Mouse (Mus musculus): ENCODE results near the gene Clptm1l. TPM values are rescaled to one million over a fixed set of nuclear protein-coding genes. Genes with fewer than 3 reads are reported as not detected.
A peak's percentile ranks its signal among the peaks of the same experiment; 100 is the strongest.

Gene Clptm1l
- total RNA-seq, 1 experiment = 106 TPM

GRCm38 (mm10) chr13:73604156-73604957 lies 551 bp downstream of the Clptm1l start:
- DNase-seq (ENCODE audit: low read depth, low spot score) = no peak
- no peak for TF ChIP-seq CHD2 (IDR thresholded peaks at IDR 0.05; ENCODE audit: low read depth, low read length)
- Histone ChIP-seq H3K9ac (ENCODE audit: insufficient read depth, low read depth, low read length, poor library complexity, severe bottlenecking) (peak overlapping the region; percentile 97), H3K4me3 (ENCODE audit: insufficient read depth in 1 of 2, low read depth in 1 of 2, low read length in 2 of 2, poor library complexity in 1 of 2, severe bottlenecking in 1 of 2) (peak overlapping the region; percentile 83 to 89), H3K4me1 (ENCODE audit: control insufficient read depth in 2 of 2, insufficient read depth in 2 of 2, low read length in 2 of 2, poor library complexity in 1 of 2) (peaks cover 4% of the 10 kb centered on the region in 2 experiments; a peak in 2 of 4 replicates), H3K36me3 (ENCODE audit: control insufficient read depth, insufficient read depth, low read length, poor library complexity, severe bottlenecking) (peaks cover 14% of the 10 kb centered on the region), H3K27ac (ENCODE audit: insufficient read depth, low read depth, low read length, poor library complexity, severe bottlenecking) (0 out of 2 replicates have a peak overlapping the region, but pooled peaks have one; percentile 29), H3K9me3 (ENCODE audit: control insufficient read depth, insufficient read depth, low read depth, low read length) (no peaks in the 10 kb centered on the region)
- in situ Hi-C loops (cut with MboI; ENCODE audit: low sequenced_read_pairs in 2 of 2, unreplicated experiment in 2 of 2) = no loop called here

GRCm38 (mm10) chr13:73618406-73618805 lies 14.6 kb downstream of the Clptm1l start:
- Histone ChIP-seq H3K27ac (ENCODE audit: insufficient read depth, low read depth, low read length, poor library complexity, severe bottlenecking) (no peak overlapping the region), H3K36me3 (ENCODE audit: control insufficient read depth, insufficient read depth, low read length, poor library complexity, severe bottlenecking) (peaks cover 57% of the 10 kb centered on the region), H3K9me3 (ENCODE audit: control insufficient read depth, insufficient read depth, low read depth, low read length) (no peaks in the 10 kb centered on the region), H3K9ac (ENCODE audit: insufficient read depth, low read depth, low read length, poor library complexity, severe bottlenecking) (no peak overlapping the region), H3K4me3 (ENCODE audit: insufficient read depth in 1 of 2, low read depth in 1 of 2, low read length in 2 of 2, poor library complexity in 1 of 2, severe bottlenecking in 1 of 2) (no peak overlapping the region), H3K4me1 (ENCODE audit: control insufficient read depth in 2 of 2, insufficient read depth in 2 of 2, low read length in 2 of 2, poor library complexity in 1 of 2) (no peaks in the 10 kb centered on the region)
- TF ChIP-seq HCFC1 (IDR thresholded peaks at IDR 0.05; ENCODE audit: borderline replicate concordance, insufficient read depth, low read length) = no peak
- TF ChIP-seq MAFK (IDR thresholded peaks at IDR 0.05; ENCODE audit: insufficient read depth, low read depth, low read length) = no peak
- no peak for TF ChIP-seq CHD2 (IDR thresholded peaks at IDR 0.05; ENCODE audit: low read depth, low read length)
- TF ChIP-seq ZC3H11A (IDR thresholded peaks at IDR 0.05; ENCODE audit: borderline replicate concordance, low read depth, low read length) = no peak
- no peak for TF ChIP-seq ZNF384 (IDR thresholded peaks at IDR 0.05; ENCODE audit: low read depth, low read length)
- DNase-seq (ENCODE audit: low read depth, low spot score) = no peak
- in situ Hi-C loops (cut with MboI; ENCODE audit: low sequenced_read_pairs in 2 of 2, unreplicated experiment in 2 of 2) = no loop called here

GRCm38 (mm10) chr13:73620637-73621036 lies 16.8 kb downstream of the Clptm1l start:
- no peaks in the 10 kb centered on the region for H3K4me1 ChIP-seq (ENCODE audit: control insufficient read depth in 2 of 2, insufficient read depth in 2 of 2, low read length in 2 of 2, poor library complexity in 1 of 2)
- H3K9ac ChIP-seq (ENCODE audit: insufficient read depth, low read depth, low read length, poor library complexity, severe bottlenecking) = no peak overlapping the region
- no peak for TF ChIP-seq MAFK (IDR thresholded peaks at IDR 0.05; ENCODE audit: insufficient read depth, low read depth, low read length)
- peak; percentile 93 for TF ChIP-seq ZNF384 (IDR thresholded peaks at IDR 0.05; ENCODE audit: low read depth, low read length)
- no peak for TF ChIP-seq ZC3H11A (IDR thresholded peaks at IDR 0.05; ENCODE audit: borderline replicate concordance, low read depth, low read length)
- peaks cover 38% of the 10 kb centered on the region for H3K36me3 ChIP-seq (ENCODE audit: control insufficient read depth, insufficient read depth, low read length, poor library complexity, severe bottlenecking)
- DNase-seq (ENCODE audit: low read depth, low spot score) = no peak
- in situ Hi-C loops (cut with MboI; ENCODE audit: low sequenced_read_pairs in 2 of 2, unreplicated experiment in 2 of 2) = no loop called here
- H3K9me3 ChIP-seq (ENCODE audit: control insufficient read depth, insufficient read depth, low read depth, low read length) = no peaks in the 10 kb centered on the region
- H3K27ac ChIP-seq (ENCODE audit: insufficient read depth, low read depth, low read length, poor library complexity, severe bottlenecking) = no peak overlapping the region
- H3K4me3 ChIP-seq (ENCODE audit: insufficient read depth in 1 of 2, low read depth in 1 of 2, low read length in 2 of 2, poor library complexity in 1 of 2, severe bottlenecking in 1 of 2) = no peak overlapping the region

GRCm38 (mm10) chr13:73626410-73626744 lies 22.6 kb downstream of the Clptm1l start:
- Histone ChIP-seq H3K36me3 (ENCODE audit: control insufficient read depth, insufficient read depth, low read length, poor library complexity, severe bottlenecking) (peaks cover 4% of the 10 kb centered on the region), H3K9ac (ENCODE audit: insufficient read depth, low read depth, low read length, poor library complexity, severe bottlenecking) (peak overlapping the region; percentile 24; the same call in 1 of the 2 replicates), H3K4me3 (ENCODE audit: insufficient read depth in 1 of 2, low read depth in 1 of 2, low read length in 2 of 2, poor library complexity in 1 of 2, severe bottlenecking in 1 of 2) (peak overlapping the region in 1 of 2 experiments; percentile 55; a peak in 3 of 4 replicates), H3K9me3 (ENCODE audit: control insufficient read depth, insufficient read depth, low read depth, low read length) (no peaks in the 10 kb centered on the region), H3K27ac (ENCODE audit: insufficient read depth, low read depth, low read length, poor library complexity, severe bottlenecking) (no peak overlapping the region), H3K4me1 (ENCODE audit: control insufficient read depth in 2 of 2, insufficient read depth in 2 of 2, low read length in 2 of 2, poor library complexity in 1 of 2) (peaks cover 0 to 10% of the 10 kb centered on the region in 2 experiments; a peak in 1 of 4 replicates)
- TF ChIP-seq CHD2 (IDR thresholded peaks at IDR 0.05; ENCODE audit: low read depth, low read length) = no peak
- TF ChIP-seq HCFC1 (IDR thresholded peaks at IDR 0.05; ENCODE audit: borderline replicate concordance, insufficient read depth, low read length) = no peak
- no peak for TF ChIP-seq ZNF384 (IDR thresholded peaks at IDR 0.05; ENCODE audit: low read depth, low read length)
- TF ChIP-seq MAFK (IDR thresholded peaks at IDR 0.05; ENCODE audit: insufficient read depth, low read depth, low read length) = no peak
- TF ChIP-seq ZC3H11A (IDR thresholded peaks at IDR 0.05; ENCODE audit: borderline replicate concordance, low read depth, low read length) = no peak
- no peak for DNase-seq (ENCODE audit: low read depth, low spot score)
- in situ Hi-C loops (cut with MboI; ENCODE audit: low sequenced_read_pairs in 2 of 2, unreplicated experiment in 2 of 2) = no loop called here
